Mouse (Mus musculus) liver, embryonic 16.5 days (tissue): ENCODE measurements around the gene Atxn7l3. TPM values are rescaled to one million over a fixed set of nuclear protein-coding genes. Genes with fewer than 3 reads are reported as not detected.

ENCODE experiments used
- ATAC-seq: fragments of 200-750 bp; cut with Nextera tagmentation; 2 replicates; pipeline ENCODE4 v1.8.0; 2017; ENCODE audit warnings: low read depth, mild to moderate bottlenecking, moderate number of reproducible peaks, moderate library complexity
- H3K27ac ChIP-seq: fragments of 300-500 bp; sonication (generic); 2 replicates; pipeline ENCODE4 v1.5.1; 2014; ENCODE audit warnings: mild to moderate bottlenecking, low read length
- H3K27me3 ChIP-seq: fragments of 300-500 bp; sonication (generic); 2 replicates; pipeline ENCODE4 v1.6.1; 2014; ENCODE audit warnings: low read depth, low read length, mixed read lengths; ENCODE audit not compliant: control insufficient read depth, insufficient read depth
- H3K36me3 ChIP-seq: fragments of 300-500 bp; sonication (generic); 2 replicates; pipeline ENCODE4 v1.6.1; 2014; ENCODE audit warnings: mild to moderate bottlenecking; ENCODE audit not compliant: control insufficient read depth, insufficient read depth
- H3K4me1 ChIP-seq: fragments of 300-500 bp; sonication (generic); 2 replicates; pipeline ENCODE4 v1.6.1; 2014; ENCODE audit warnings: low read depth, low read length, mixed read lengths; ENCODE audit not compliant: control insufficient read depth
- H3K4me2 ChIP-seq: fragments of 300-500 bp; sonication (generic); 2 replicates; pipeline ENCODE4 v1.6.1; 2014; ENCODE audit warnings: low read depth, low read length, mixed read lengths
- H3K4me3 ChIP-seq: fragments of 300-500 bp; sonication (generic); 2 replicates; pipeline ENCODE4 v1.5.1; 2014; ENCODE audit warnings: low read depth, mild to moderate bottlenecking, low read length
- H3K9ac ChIP-seq: fragments of 300-500 bp; sonication (generic); 2 replicates; pipeline ENCODE4 v1.6.1; 2014; ENCODE audit warnings: low read depth, low read length
- H3K9me3 ChIP-seq: fragments of 300-500 bp; sonication (generic); replicated peaks from 2 replicates; pipeline ENCODE4 v1.6.1; 2016; ENCODE audit warnings: low read length; ENCODE audit not compliant: control insufficient read depth
- WGBS: fragments of 180-500 bp; shearing (Covaris S2); extraction: QIAGEN DNeasy Blood & Tissue Kit; methylation state at CpG from one replicate; pipeline ENCODE4 v1.1.7; 2014; ENCODE audit not compliant: insufficient replicate concordance; 5-methylcytosine and 5-hydroxymethylcytosine counted together
- polyA plus RNA-seq: library from polyadenylated mRNA; unstranded; fragments of >200 nt; fragmentation: Nextera tagmentation; extraction: Ambion mirVana; gene quantifications from 2 replicates; pipeline ENCODE4 v1.2.1, GENCODE M21; 2015

Atxn7l3 gene
- polyA plus RNA-seq, 1 experiment from 2014 or later = 3.2 TPM

DNA sequence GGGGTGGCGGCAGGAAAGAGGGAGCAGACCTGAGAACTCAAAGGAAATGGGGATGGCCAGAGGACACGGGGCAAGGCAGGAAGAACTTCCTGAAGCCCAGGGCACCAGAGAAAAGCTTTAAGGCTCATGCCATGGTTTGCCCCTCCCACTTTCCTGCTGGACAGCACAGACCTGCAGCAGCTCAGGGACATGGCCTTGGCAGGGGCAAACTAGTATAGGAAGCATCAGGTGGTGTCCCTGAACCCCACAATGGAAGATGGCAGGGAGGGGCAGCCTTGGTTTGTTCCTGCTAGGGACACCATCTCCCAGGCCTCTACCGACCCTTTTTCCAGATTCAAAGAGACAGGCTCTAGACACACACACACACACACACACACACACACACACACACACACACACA lies 8.9 kb upstream of the Atxn7l3 start:
- Histone ChIP-seq H3K9ac (no peak overlapping the region), H3K27me3 (no peaks in the 10 kb centered on the region), H3K4me3 (no peak overlapping the region), H3K36me3 (peaks cover 32% of the 10 kb centered on the region), H3K9me3 (no peaks in the 10 kb centered on the region), H3K27ac (no peak overlapping the region), H3K4me1 (peaks cover 18% of the 10 kb centered on the region), H3K4me2 (no peak overlapping the region)
- WGBS = 53% methylated on average over 3 of the region's 3 CpGs
- ATAC-seq = no peak

DNA sequence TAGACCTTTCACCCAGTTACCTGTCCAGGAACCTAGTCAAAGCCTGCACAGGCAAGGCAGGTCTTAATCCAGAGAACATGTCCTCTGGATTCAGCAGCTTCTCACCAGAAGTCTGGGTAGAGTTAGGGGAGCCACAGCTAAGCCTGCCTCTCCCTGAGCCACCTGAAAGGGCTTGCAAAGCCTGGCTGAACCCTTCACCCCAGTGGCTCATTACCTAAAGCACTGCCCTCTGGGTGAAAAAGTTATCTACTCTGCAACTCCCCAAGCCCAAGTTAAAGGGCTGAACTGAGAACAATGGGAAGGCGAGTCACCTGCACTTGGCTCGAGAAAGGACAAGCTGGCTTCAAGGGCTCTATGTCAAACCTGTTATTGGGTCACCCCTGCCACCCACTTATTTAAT lies 7.7 kb upstream of the Atxn7l3 start:
- no peak overlapping the region for H3K27ac ChIP-seq
- H3K9me3 ChIP-seq = 0 out of 2 replicates have a peak, but pooled peaks cover 3% of the 10 kb centered on the region
- H3K4me3 ChIP-seq = no peak overlapping the region
- no peaks in the 10 kb centered on the region for H3K27me3 ChIP-seq
- no peak overlapping the region for H3K9ac ChIP-seq
- no peak for ATAC-seq
- no peak overlapping the region for H3K4me2 ChIP-seq
- H3K36me3 ChIP-seq = peaks cover 24% of the 10 kb centered on the region
- WGBS = 51% methylated on average over 2 of the region's 2 CpGs
- H3K4me1 ChIP-seq = peaks cover 6% of the 10 kb centered on the region

DNA sequence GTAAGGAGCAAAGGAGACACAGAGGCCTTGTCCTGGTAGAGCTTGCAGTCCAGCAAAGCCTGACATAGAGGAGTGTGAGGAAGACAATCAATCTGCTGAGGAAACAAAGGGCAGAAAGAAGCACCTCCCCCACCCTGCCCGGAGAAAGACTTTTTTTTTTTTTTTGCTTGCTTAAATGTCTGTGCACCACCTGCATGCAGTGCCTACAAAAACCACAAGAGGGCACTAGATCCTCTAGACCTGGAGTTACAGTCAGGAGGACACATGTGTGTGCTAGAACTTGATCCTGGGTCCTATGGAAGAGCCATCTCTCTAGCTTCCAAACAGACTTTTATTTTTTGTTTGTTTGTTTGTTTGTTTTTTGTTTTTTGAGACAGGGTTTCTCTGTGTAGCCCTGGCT lies 3.4 kb upstream of the Atxn7l3 start:
- no peak overlapping the region for H3K9ac ChIP-seq
- H3K9me3 ChIP-seq = 0 out of 2 replicates have a peak, but pooled peaks cover 3% of the 10 kb centered on the region
- 13% methylated on average over 1 of the region's 1 CpGs for WGBS
- no peak overlapping the region for H3K4me3 ChIP-seq
- no peak overlapping the region for H3K4me2 ChIP-seq
- no peaks in the 10 kb centered on the region for H3K27me3 ChIP-seq
- no peak for ATAC-seq
- H3K36me3 ChIP-seq = no peaks in the 10 kb centered on the region
- H3K4me1 ChIP-seq = peaks cover 24% of the 10 kb centered on the region
- no peak overlapping the region for H3K27ac ChIP-seq

DNA sequence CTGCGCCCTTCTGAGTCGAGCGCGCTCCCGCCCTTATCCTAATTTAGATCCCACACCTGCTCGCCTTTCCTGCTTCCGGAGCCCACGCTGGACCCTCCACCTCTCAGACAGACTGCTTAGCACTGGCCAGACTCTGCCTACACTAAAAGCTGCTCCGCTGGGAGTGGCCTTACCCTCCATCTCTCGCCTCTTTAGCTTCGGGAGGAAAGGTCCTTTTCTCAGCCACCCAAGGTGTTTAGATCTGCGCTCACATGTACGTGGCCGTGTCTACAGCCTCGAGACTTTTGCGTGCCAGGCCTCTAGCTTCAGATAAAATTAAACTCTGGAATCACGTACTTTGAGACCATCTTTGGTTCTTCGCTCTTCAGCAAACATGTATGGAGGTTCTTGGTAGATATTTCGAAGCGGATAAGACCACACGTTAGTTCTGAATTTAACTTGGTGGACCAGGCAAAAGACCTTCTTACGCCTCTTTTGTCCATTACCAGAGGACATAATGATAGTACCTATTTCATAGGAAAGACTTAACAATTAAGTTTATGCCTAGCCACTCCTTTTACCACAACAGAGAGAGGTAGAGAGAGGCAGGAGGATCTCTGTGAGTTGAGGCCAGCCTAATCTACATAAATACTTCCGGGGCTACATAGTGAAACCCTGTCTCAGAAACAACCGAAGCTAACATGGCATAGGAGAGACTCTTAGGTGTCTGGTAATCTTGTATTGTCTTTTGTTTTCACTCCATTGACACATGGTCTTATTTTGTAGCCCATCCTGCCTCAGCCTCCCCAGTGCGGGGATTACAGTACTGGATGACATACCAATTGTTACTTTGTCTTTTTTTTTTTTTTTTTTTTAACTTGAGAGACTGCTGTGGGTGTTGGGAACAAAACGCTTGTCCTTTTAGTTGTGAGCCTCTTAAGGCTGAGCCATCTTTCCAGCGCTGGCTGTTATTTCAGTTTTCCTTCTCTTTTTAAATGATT lies 1.4 kb upstream of the Atxn7l3 start:
- Histone ChIP-seq H3K27ac (peak overlapping the region; percentile 97), H3K27me3 (no peaks in the 10 kb centered on the region), H3K9ac (peak overlapping the region; percentile 80), H3K4me2 (peak overlapping the region; percentile 98), H3K9me3 (0 out of 2 replicates have a peak, but pooled peaks cover 3% of the 10 kb centered on the region), H3K4me3 (peak overlapping the region; percentile 76), H3K36me3 (peaks cover 12% of the 10 kb centered on the region), H3K4me1 (peaks cover 30% of the 10 kb centered on the region)
- ATAC-seq = peak; percentile 7; the same call in 1 of the 2 replicates
- WGBS = 18% methylated on average over 27 of the region's 27 CpGs

DNA sequence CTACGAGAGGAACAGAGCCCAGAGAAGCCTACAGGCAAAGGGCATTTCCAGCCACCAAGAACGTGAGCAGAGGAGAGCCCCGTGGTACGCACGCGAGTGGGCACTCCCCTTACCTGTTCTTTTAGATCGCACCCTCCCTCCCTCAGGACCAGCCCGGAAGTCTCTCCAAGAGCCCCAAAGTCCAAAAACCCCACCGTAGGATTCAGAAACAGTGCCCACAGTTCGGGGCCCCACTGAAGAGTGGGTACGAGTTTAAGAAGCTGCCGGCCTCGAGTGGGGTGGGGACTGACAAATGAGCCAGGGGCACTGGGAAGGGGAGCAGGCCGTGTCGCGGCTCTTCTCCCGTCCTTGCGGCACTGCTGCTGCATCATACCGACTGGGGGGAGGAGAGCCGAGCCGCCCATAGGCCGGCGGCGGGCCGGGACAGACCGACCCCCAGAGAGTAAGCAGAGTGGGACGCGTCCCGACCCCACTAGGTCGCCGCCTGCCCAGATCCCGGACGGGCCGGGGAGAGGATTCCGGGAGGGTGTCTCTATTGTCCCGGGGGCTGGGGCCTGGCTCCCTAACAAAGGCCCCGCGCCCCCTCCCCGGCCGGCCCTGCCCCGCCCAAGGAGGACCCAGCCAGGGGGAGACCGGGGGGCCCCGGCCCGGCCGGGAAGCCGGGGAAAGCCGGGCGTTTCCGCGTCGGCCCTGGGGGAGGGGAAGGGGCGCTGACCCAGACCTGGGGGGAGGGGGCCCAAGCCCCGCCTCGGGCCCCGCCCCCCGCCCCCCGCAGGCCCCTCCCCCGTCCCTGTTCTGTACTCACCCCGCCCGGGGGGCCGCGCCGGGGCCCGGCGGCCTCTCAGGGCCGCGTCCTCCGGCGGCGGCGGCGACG lies 596 bp downstream of the Atxn7l3 start:
- peak overlapping the region; percentile 98 for H3K4me2 ChIP-seq
- peak overlapping the region; percentile 82 for H3K4me3 ChIP-seq
- H3K27ac ChIP-seq = peak overlapping the region; percentile 97
- peaks cover 30% of the 10 kb centered on the region for H3K4me1 ChIP-seq
- peaks cover 31% of the 10 kb centered on the region for H3K36me3 ChIP-seq
- WGBS = under 1% methylated on average over 42 of the region's 73 CpGs
- H3K9me3 ChIP-seq = 0 out of 2 replicates have a peak, but pooled peaks cover 3% of the 10 kb centered on the region
- peak; percentile 1; the same call in 1 of the 2 replicates for ATAC-seq
- peak overlapping the region; percentile 87 for H3K9ac ChIP-seq
- no peaks in the 10 kb centered on the region for H3K27me3 ChIP-seq

DNA sequence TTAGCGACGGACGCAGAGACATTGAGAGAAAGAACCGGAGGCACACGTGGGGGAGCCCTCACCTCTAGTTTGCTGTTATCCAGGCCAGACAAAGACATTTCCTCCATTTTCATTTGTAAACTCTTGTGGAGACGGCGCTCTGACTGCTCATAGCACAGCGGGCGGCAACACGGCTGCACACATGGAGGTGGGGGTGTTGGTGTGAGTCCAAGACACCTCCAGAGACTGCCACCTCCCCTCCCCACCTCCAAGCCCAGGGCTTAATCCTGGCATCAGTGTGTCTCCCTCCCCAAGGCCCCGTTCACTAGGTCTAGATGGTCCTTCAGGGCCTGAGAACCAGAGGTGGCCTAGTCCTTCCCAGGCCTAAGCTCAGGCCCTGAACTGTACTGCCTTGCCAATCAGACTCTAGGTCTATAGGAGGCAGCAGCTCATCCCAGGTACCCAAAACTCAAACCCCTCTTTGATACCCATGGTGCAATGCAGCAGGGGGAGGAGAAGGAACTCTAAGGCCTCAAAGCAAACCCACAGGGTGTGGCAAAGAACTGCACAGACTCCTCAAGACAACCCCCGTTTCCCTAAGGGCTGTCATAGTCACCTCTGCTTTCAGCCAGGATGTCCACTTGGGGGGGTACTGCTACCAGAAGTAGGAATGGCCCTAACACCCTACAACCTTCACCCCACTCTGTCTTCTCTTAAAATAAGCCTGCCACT lies 1.4 kb downstream of the Atxn7l3 start:
- 0 out of 2 replicates have a peak, but pooled peaks cover 2% of the 10 kb centered on the region for H3K9me3 ChIP-seq
- 77% methylated on average over 12 of the region's 12 CpGs for WGBS
- peak overlapping the region; percentile 98 for H3K4me2 ChIP-seq
- peaks cover 30% of the 10 kb centered on the region for H3K4me1 ChIP-seq
- ATAC-seq = no peak
- H3K27ac ChIP-seq = peak overlapping the region; percentile 97
- H3K27me3 ChIP-seq = no peaks in the 10 kb centered on the region
- peak overlapping the region; percentile 82 for H3K4me3 ChIP-seq
- peak overlapping the region; percentile 87 for H3K9ac ChIP-seq
- H3K36me3 ChIP-seq = peaks cover 33% of the 10 kb centered on the region

DNA sequence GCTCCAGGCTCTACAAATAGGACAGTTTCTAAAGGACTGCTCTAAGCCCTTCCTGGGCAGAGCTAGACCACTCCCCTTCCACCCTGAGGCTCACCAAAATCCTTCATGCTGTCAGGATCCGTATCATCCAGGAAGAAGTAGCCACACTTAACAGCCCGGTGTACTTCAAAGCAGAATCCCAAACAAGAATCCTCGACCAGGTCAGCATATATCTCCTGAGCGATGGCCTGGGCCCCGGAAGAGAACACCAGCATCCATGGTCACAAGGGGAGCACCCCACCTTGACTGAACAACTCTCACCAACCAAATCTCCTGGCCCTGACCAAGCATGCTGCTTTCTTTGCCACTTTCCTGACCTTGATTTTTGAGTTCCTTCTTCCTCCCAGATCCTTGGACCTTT lies 2.0 kb downstream of the Atxn7l3 start:
- Histone ChIP-seq H3K4me1 (peaks cover 30% of the 10 kb centered on the region), H3K9ac (no peak overlapping the region; the same call in 1 of the 2 replicates), H3K4me3 (no peak overlapping the region), H3K36me3 (peaks cover 33% of the 10 kb centered on the region), H3K4me2 (no peak overlapping the region), H3K9me3 (no peaks in the 10 kb centered on the region), H3K27ac (no peak overlapping the region), H3K27me3 (no peaks in the 10 kb centered on the region)
- 85% methylated on average over 5 of the region's 5 CpGs for WGBS
- ATAC-seq = no peak

DNA sequence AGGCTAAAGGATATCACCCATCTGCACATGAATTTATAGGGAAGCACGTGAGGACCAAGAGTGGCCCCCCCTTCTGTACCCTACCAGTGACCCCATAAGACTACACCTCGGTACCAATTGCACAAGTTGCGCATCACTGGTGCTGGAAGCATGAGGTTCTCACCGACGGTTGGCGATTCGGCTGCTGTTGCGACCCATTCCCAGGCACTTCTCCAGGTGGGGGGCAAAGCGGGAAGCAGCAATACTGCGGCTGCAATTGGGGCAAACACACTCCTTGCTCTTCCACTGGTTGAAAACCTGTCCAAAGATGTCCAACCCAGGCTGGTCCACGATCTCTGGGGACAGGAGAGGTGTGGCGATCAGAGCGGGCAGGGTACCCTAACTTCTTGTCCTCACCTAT lies 2.5 kb downstream of the Atxn7l3 start:
- no peak for ATAC-seq
- Histone ChIP-seq H3K4me2 (no peak overlapping the region), H3K4me3 (no peak overlapping the region), H3K27me3 (no peaks in the 10 kb centered on the region), H3K9me3 (no peaks in the 10 kb centered on the region), H3K9ac (no peak overlapping the region; the same call in 1 of the 2 replicates), H3K36me3 (peaks cover 33% of the 10 kb centered on the region), H3K4me1 (peaks cover 31% of the 10 kb centered on the region), H3K27ac (no peak overlapping the region)
- 91% methylated on average over 13 of the region's 13 CpGs for WGBS
